Mouse (Mus musculus) megakaryocyte progenitor cell, adult 5-6 weeks (primary cell): ENCODE results near the gene Gm3285. TPM values are rescaled to one million over a fixed set of nuclear protein-coding genes. Genes with fewer than 3 reads are reported as not detected.
A peak's percentile ranks its signal among the peaks of the same experiment; 100 is the strongest.

ENCODE experiments used
- ATAC-seq: replicated peaks from 2 replicates; pipeline ENCODE4 v1.8.0; 2016; ENCODE audit warnings: mild to moderate bottlenecking, moderate TSS enrichment, inconsistent platforms; ENCODE audit not compliant: poor library complexity
- total RNA-seq, 2 experiments: library from RNA; stranded (forward) in 1 of 2; stranded (reverse) in 1 of 2; fragments of 157-497, 149-512 nt in 1 of 2; fragments of 200-1000 nt in 1 of 2; gene quantifications; 2 replicates each; pipeline versions ENCODE4 v1.2.3 to v1.2.4; 2015 to 2017

The Gm3285 gene
- not detected in 2 replicates for total RNA-seq (2015)
- not detected in 2 replicates for total RNA-seq (2017)

DNA sequence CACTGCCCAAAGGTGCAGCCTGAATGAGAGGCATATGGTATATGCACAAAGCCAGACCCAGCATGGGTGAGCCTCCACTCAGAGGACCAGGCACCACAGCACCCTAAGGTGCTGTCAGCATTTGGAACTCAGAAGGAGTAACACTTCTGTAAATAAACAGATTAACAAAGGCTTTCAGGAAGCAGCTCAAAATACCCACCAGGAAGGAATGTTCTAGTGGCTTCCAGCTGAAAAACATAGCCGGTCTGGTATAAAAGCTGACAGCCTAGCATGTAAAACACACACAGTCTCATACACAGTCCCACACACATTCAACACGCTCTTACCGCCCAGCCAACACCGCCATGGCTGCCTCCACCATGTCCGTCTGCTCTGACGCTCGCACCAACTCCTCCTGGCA lies at the start of gene Gm3285:
TSS of gene Gm3285 (plus strand) at position 301 of the 400 bp plus-strand sequence.
- no peak for ATAC-seq

DNA sequence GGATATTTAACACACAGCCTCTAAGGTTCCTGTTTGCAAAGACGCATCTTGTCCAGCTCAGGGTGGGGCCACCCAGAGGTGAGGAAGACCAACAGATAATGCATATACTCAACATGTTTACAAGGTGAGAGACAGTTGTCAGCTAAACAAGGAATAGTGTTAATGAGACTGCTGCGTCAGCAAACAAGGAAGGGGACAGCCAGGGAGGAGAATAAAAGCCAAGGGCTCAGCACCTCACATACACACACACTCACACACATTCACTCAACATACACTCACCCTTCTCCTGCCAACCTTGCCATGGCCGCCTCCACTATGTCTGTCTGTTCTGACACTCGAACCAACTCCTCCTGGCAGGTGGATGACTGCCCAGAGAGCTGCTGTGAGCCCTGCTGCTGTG lies 47.4 kb upstream of the Gm3285 start, which contains the start of gene Gm2696:
TSS of gene Gm2696 (plus strand) at position 301 of the 400 bp plus-strand sequence.
- ATAC-seq: no peak

DNA sequence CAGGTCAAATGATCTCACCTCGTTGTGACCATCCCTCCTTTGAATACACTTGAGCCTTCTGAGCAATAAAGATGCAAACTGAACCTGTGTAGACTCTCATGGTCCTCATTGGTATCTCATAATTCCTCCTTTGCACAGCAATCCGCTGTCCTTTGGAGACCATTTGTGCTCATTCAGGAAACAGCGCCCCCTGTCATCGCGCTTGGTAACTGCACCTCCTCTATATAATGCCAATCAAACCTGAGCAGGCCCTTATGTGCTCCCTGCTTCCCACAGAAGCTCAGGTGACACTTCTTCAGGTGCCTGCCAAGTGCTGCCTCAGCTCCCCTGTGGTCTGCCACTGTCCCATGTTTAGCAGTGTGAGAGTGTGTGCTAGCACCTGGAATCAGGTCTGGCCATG lies 46.3 kb upstream of the Gm3285 start:
- ATAC-seq: 0 out of 2 replicates have a peak, but pooled peaks have one; percentile 37

DNA sequence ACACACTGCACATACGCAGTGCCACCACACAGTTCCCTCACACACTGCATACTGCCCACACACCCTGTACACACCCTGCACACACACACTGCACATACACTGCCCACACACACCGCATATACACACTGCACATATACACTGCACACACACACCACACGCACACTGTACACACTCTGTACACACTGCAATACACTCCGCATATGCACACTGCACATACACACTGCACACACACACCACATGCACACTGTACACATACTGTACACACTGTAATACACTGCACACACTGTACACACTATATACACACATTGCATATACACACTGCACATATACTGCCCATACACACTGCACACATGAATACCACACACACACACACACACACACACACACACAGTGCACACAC lies 43.3 kb upstream of the Gm3285 start:
- no peak for ATAC-seq

DNA sequence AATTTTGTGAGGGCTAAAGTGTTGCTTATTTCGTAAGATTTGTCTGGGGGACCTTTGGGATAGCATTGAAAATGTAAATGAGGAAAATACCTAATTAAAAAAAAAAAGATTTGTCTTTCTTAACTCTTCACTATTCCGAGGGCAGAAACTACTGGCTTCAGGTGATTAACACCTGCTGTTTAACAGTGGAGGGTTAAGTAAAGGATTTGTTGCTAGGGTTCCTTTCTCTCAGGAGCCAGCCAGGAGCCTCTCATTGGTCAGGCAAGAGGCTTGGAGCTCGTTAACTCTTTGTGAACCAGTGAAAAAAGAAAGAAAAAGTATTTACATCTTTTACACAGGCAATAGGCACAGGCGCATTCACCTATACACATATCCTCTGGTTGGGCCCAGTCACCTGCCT lies 42.6 kb upstream of the Gm3285 start:
- no peak for ATAC-seq

DNA sequence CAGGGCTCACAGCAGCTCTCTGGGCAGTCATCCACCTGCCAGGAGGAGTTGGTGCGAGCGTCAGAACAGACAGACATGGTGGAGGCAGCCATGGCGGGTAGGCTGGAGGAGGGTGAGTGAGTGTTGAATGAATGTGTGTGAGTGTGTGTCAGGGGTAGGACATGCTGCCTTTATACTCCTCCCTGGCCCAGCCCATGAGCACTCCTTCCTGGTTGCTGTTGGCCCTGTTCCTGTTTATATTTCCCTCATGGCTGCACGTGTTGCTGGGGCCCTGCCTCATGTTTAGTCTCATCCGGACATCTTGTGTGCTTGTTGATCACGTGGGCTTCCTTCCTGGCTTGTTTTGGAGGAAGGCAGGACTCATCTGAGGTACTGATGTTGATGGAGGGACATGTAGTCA lies 34.8 kb upstream of the Gm3285 start, which contains the start of gene Krtap10-4:
TSS of gene Krtap10-4 (minus strand) at position 145 of the 400 bp plus-strand sequence.
- ATAC-seq: no peak

DNA sequence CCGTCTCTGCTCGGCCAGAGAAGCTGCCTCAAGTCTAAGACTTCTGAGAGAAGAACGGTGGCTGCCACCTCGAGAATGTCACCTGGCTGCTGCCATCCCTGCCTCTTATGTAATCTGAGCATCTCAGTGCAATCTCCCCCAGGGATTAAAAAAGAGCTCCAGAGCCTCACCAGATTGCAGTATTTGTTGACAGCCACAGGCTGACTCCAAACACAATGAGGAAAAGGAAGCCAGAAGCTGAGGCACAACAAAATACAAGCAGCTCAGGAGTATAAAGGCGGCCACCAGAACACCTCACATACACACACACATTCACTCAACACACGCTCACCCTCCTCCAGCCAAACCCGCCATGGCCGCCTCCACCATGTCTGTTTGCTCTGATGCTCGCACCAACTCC lies 26.1 kb upstream of the Gm3285 start, which contains the start of gene Krtap10-10:
TSS of gene Krtap10-10 (plus strand) at position 301 of the 400 bp plus-strand sequence.
- no peak for ATAC-seq

DNA sequence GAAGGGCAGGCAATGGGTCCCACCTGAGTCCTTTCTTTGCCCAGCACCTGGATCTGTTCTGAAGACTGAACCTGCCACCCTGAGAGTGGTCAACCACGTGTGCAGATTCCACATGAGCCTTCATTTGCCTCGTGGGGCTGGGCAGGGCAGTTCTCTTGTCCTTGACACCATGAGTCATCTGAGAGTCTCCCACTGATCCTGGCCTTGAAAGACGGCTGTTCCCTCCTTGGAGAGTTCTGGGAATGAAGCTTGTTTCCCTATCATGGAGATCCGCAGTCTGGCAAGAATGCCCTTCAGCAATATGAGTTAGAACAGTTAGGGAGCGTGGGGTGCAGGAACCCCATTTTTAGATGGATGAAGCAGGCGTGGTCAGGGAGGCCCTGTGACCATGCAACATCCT lies 22.8 kb upstream of the Gm3285 start:
- ATAC-seq: no peak

DNA sequence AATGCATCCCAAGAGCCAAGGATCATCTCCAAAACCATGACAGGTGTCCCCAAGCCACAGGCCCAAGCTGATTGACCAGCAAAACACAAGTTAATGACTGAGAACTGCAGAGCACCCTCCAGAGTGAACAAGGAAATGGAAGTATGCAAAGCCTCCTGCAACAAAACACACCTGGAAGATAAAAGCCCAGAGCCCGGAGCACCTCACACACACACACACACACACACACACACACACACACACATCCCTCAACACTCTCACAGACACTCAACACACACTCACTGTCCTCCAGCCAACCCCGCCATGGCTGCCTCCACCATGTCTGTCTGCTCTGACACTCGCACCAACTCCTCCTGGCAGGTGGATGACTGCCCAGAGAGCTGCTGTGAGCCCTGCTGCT lies 15.3 kb upstream of the Gm3285 start, which contains the start of gene Gm36176:
TSS of gene Gm36176 (plus strand) at position 301 of the 400 bp plus-strand sequence.
- no peak for ATAC-seq

DNA sequence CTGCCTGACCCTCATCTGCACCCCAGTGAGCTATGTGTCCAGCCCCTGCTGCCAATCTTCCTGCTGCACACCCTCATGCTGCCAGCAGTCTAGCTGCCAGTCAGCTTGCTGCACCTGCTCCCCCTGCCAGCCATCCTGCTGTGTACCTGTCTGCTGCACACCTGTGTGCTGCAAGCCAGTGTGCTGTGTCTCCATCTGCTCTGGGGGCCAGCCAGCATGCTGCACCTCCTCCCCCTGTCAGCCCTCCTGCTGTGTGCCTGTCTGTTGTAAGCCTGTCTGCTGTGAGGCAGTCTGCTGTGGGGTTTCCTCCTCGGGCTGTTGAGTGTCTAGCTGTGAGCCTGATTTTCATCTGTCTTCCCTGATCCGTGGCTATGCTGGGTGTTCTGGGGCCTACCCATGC lies 14.8 kb upstream of the Gm3285 start:
- no peak for ATAC-seq

DNA sequence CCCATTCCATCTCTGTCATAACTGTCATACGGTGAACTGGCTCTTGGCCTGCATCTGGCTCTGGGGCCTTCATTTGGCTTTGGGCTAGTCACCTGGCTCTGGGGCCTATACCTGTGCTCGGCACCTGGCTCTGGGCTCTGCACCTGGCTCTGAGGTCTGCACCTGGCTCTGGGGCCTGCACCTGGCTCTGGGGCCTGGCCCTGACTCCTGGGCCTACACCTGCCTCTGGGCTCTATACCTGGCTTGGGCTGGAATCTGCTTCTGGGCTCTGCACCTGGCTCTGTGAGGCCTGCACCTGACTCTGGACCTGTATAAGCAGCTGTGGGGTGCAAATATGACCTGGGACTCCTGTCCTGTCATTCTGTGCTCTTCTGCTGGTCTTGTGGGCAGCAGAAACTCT lies 14.2 kb upstream of the Gm3285 start:
- ATAC-seq: no peak

DNA sequence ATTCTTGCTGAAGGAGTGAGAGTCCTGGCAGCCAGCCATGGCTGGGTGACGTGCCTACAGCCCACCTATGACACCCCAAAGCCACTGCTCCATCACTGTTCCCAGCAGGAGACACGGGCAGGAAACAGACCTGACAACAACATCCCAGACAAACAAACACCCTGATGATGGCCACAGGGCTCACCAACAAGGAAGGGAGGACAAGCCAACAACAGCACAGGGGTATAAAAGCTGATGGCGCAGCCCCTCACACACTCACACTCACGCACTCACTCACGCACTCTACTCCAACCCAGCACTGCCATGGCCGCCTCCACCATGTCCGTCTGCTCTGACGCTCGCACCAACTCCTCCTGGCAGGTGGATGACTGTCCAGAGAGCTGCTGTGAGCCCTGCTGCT lies 9.2 kb upstream of the Gm3285 start, which contains the start of gene Gm10318:
TSS of gene Gm10318 (plus strand) at position 301 of the 400 bp plus-strand sequence.
- ATAC-seq: no peak

DNA sequence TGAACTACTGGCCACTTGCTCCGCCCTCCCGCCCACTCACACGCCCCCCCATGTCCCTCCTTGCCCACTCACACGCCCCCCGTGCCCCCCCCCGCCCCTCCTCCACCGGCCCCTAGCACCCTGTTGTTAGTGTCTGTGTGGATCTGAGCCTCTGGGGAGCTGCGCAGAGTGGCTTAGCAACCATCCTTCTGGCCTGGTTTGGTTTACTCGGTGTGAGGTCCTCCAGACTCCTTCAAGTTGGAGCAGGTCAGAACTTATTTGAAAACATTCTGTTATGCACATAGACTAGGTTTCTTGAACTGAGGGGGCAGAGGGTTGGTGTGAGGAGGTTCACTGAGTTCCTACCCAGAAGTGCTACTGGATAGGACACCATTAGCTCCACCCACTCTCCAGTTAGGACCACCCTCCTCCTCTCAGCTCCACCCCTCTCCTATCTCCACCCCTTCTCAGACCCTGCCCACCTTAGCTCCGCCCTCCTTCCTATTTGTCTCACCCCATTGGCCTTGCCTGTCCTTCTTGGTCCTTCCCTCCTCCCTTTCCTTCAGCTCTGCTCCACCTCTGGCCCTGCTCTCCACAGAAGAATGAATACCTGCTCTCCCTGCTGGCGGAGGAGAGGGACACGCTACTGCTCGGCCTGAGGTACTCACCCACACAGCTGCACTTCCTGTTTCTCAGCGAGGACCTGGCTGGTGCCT lies 2.4 kb downstream of the Gm3285 start:
- peak; percentile 98 for ATAC-seq

DNA sequence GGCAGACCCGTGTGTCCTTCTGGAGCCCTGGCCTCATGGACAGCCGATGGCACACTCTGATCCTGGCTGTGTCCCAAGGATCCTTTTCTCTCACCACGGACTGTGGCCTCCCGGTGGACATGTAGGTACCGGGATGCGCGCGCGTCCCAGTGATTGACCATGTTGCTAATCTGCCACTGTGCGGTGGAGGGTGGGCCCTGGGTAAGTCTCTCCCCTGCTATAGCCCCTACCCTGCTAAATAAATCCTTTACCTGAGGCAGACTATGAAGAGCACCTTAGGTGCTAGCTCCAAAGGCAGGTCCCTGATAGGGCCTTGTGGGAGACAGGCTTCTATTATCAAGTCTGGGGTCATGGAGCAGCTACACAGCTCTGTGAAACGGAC lies 3.0 kb downstream of the Gm3285 start:
- no peak for ATAC-seq

DNA sequence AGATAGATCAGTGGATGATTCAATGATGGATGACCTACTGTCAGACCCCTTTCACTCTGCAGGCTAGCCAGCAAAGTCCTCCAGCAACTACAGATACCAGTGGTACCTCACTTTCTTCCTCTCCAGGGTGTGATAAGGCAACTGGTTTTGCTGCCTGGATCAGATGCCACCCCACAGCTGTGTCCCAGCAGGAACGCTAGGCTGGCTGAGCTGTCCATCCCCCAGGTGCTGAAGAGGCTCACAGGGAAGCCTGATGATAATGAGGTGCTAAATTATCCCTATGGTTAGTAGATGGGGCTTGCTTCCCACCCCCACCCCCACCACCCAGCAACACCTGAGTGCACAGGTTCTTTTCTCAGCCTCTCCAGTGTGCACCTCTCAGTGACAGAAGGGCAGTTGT lies 5.8 kb downstream of the Gm3285 start:
- no peak for ATAC-seq

DNA sequence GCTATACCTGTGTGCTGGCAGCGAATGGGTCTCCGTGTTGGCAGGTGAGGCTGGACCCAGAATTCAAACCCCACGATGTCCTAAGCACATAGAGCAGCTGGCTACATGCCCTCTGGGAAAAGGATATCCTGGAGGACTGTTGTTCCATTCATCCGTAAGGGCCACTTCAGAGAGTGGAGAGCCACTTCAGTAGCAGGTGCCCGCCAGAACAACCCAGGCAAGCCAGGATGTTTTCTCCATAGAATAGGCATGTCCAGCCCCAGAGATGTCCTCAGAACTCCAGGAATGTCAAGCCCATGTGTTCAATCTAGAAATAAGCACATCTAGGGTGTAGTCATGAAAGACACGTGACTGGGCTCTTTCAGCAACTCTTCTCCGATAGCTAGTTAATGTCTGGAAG lies 7.9 kb downstream of the Gm3285 start:
- ATAC-seq: no peak

DNA sequence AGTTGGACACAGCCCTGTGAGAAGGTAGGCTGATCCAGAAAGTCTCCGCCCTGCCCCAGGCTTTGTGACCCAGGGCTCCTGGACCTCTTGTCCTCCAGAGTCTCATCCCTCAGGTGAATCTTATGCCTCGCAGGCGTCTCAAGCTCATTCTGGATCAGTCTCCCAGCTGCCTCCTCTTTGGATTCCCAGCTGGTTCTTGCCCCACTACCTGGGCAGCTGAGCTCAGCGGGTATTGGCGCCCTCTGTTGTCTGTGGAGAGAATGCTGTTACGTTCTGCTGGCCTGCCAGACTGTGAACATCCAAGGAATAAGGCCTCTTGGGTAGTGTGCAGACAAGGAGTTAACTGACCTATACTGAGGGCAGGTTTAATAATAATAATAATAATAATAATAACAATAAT lies 17.2 kb downstream of the Gm3285 start:
- ATAC-seq: peak; percentile 60

DNA sequence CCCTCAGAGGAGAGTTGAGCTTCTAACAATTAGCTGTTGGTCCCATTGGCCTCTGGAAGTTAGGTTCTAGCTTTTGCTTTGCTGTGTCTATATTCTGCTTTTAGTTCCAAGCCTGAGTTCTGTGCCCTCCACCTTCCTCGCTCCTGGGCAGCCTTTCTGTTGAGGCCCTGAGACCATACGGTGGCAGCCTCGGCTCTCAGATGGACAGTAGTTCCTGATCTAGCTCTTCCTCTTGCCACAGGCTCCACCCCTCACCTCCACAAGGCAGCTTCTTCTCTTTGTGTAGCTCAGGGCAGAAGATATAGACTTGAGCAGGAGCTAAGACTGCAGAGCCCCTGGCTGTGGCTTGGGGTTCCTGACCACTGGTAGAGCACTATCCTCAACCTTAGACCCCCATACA lies 18.5 kb downstream of the Gm3285 start:
- ATAC-seq: peak; percentile 66

DNA sequence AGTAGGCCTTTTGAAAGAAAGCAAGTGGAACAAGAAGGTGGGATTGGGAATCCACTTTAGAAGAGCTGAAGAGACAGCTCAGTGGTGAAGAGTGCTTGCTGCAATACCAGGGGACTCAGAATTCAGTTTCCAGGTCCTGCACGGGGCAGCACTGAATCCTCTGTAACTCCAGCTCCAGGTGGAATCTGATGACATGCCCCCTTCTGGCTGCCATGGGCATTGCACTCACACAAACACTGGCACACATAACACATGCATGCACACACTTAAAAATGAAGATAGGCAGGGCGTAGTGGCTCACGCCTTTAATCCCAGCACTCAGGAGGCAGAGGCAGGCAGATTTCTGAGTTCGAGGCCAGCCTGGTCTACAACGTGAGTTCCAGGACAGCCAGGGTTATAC lies 20.8 kb downstream of the Gm3285 start:
- ATAC-seq: no peak

DNA sequence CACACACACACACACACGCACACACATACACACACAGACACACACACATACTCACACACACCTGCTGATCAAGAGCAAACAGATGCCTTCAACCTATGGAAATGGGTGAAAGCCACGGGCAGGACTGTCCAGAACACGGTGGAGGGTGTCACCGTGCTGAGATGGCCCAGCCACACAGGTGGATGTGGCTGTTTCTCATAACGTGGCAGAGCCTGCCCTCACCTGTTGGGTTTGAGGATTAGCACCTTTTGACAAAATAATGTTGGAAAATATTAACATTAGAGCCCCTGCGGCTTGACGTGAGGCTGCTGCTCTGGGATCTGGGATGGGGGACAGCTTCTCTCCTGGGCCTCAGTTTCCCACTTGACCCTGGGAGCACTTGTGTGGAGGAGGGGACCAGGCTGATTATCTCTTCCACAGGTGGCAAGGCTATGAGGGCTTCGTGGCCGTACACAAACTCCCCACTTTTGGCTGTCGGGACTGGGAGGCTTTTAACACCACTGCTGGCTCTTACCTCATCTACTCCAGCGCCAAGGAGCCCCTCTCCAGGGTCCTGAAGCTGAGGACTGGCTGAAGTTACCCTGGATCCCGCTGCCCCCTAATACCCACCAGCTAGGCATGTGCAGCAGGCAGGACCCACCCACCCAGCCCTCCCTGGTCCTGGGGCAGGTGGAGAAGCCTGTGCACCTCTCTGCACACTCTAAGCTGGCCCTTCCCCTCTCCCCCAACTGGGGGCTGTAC lies 24.4 kb downstream of the Gm3285 start:
- ATAC-seq: no peak

DNA sequence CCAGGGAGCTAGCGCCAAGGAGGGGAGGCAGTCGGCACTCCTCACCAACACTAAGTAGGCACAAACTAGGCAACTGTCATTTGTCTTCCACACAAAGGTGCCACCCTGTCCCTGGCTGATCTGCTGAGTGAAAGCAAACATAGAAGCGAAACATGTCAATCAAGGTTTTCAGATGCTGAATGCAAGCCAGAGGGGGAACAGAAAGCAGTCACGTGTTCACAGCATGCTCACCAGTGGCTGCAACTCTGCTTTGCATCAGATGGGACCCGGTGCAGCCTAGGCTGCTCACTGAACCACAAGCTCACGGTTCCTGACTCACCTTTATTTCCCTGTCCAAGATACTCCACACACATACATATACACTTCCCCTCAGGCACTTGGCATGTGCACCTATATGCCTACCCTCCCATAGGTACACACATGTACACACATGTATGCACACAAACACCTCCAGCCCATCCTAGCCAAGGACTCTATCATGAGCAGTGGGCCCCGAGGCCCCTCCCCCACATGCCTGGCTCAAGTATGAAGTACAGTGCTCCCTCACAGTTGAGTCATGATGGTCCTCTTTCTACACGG lies 29.3 kb downstream of the Gm3285 start:
- ATAC-seq: 0 out of 2 replicates have a peak, but pooled peaks have one; percentile 6

DNA sequence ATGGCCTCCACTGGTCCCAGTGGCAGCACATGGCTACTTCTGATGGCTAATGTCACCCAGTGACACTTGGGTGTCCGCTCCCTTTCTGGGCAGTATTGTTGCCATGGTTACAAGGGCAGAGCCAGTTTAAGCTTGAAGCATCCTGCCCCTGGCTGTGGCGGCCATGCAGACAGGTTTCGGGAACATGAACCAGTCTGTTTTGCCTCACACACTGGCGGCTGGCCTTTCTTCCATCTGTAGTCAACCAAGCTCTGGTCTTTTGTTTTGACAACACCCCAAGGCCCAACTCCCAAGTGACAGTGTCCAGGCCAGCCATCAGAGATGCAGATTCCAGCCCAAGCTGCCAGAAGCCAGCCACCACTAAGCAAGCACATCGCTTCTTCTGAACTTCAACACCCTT lies 33.8 kb downstream of the Gm3285 start:
- no peak for ATAC-seq
